Mouse (Mus musculus): ENCODE data around the gene Tnfaip3. TPM values are rescaled to one million over a fixed set of nuclear protein-coding genes. Genes with fewer than 3 reads are reported as not detected.

Tnfaip3 gene
- polyA plus RNA-seq, 1 experiment: 8.0 TPM

DNA sequence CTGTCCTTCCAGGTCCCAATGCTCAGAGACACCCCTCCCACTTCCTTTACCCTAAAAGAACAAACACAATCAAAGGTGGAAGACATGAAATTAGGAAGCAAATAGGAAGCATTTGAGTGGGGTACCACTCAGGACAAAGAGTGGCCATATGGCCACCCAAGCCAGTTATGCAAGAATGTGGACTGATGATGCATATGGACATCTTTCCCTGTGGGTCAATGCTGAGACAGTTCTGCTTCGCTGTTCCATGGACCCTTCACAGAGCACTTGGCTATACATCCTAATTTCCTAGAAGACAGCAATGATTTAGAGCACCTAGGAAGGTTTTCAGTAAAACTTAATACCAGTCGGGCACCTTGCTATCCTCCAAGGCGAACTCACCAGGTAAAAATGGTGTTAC lies 2.8 kb downstream of the Tnfaip3 start:
- H3K4me3 ChIP-seq: peak overlapping the region; percentile 71
- peaks cover 49% of the 10 kb centered on the region for H3K79me2 ChIP-seq (ENCODE audit: control insufficient read depth, insufficient read depth)

GRCm38 (mm10) chr10:19011832-19012440 lies 3.5 kb downstream of the Tnfaip3 start:
- Histone ChIP-seq H3K36me3 (ENCODE audit: control insufficient read depth, insufficient read depth) (peaks cover 8% of the 10 kb centered on the region), H3ac (ENCODE audit: control insufficient read depth, insufficient read length) (no peak overlapping the region)

More for the DNA sequence above, 2.8 kb downstream of the Tnfaip3 start:
- Histone ChIP-seq H3K27me3 (ENCODE audit: control insufficient read depth, insufficient read depth, insufficient read length) (no peaks in the 10 kb centered on the region), H3K36me3 (ENCODE audit: control insufficient read depth, insufficient read depth) (peaks cover under 1% of the 10 kb centered on the region), H3K4me2 (ENCODE audit: low read depth) (peak overlapping the region; percentile 77), H3ac (ENCODE audit: control insufficient read depth, insufficient read length) (no peak overlapping the region)
- TF ChIP-seq USF1 (IDR thresholded peaks at IDR 0.05; ENCODE audit: low read depth): no peak
- no peak for TF ChIP-seq TCF3 (IDR thresholded peaks at IDR 0.05; ENCODE audit: insufficient read length, low read depth)
- TF ChIP-seq MYOD1 (IDR thresholded peaks at IDR 0.05; ENCODE audit: control insufficient read depth in 1 of 3, insufficient read length in 2 of 3, low read depth in 2 of 3): no peak
- TF ChIP-seq MYOG (IDR thresholded peaks at IDR 0.05; ENCODE audit: control insufficient read depth in 1 of 3, insufficient read depth in 1 of 3, insufficient read length in 2 of 3, low read depth in 2 of 3): no peak
- TF ChIP-seq SRF (IDR thresholded peaks at IDR 0.05; ENCODE audit: control insufficient read depth, insufficient read length, low read depth): no peak
- TF ChIP-seq MAX (IDR thresholded peaks at IDR 0.05; ENCODE audit: low read depth): no peak
- TF ChIP-seq CEBPB (IDR thresholded peaks at IDR 0.05; ENCODE audit: insufficient read depth, poor library complexity, severe bottlenecking): no peak
- TF ChIP-seq POLR2AphosphoS2 (IDR thresholded peaks at IDR 0.05; ENCODE audit: insufficient read length, low read depth): no peak
- no peak for TF ChIP-seq TCF12 (IDR thresholded peaks at IDR 0.05; ENCODE audit: insufficient read depth, poor library complexity, severe bottlenecking)
- TF ChIP-seq E2F4 (IDR thresholded peaks at IDR 0.05; ENCODE audit: insufficient read depth): no peak
- TF ChIP-seq REST (IDR thresholded peaks at IDR 0.05; ENCODE audit: insufficient read depth, insufficient read length): no peak
- no peak for TF ChIP-seq POLR2A (IDR thresholded peaks at IDR 0.05; ENCODE audit: insufficient read length, low read depth)

GRCm38 (mm10) chr10:19010414-19010813 lies 5.0 kb downstream of the Tnfaip3 start:
- H3ac ChIP-seq (ENCODE audit: control insufficient read depth, insufficient read length): no peak overlapping the region
- peaks cover 49% of the 10 kb centered on the region for H3K79me2 ChIP-seq (ENCODE audit: control insufficient read depth, insufficient read depth)
- peaks cover 23% of the 10 kb centered on the region for H3K36me3 ChIP-seq (ENCODE audit: control insufficient read depth, insufficient read depth)
- no peak overlapping the region for H3K4me3 ChIP-seq
- H3K27me3 ChIP-seq (ENCODE audit: control insufficient read depth, insufficient read depth, insufficient read length): no peaks in the 10 kb centered on the region
- H3K4me2 ChIP-seq (ENCODE audit: low read depth): peak overlapping the region; percentile 44
- no peak for TF ChIP-seq E2F4 (IDR thresholded peaks at IDR 0.05; ENCODE audit: insufficient read depth)
- TF ChIP-seq USF1 (IDR thresholded peaks at IDR 0.05; ENCODE audit: low read depth): no peak
- TF ChIP-seq CEBPB (IDR thresholded peaks at IDR 0.05; ENCODE audit: insufficient read depth, poor library complexity, severe bottlenecking): no peak
- TF ChIP-seq MAX (IDR thresholded peaks at IDR 0.05; ENCODE audit: low read depth): no peak
- no peak for TF ChIP-seq TCF3 (IDR thresholded peaks at IDR 0.05; ENCODE audit: insufficient read length, low read depth)
- TF ChIP-seq POLR2AphosphoS2 (IDR thresholded peaks at IDR 0.05; ENCODE audit: insufficient read length, low read depth): no peak
- TF ChIP-seq MYOD1 (IDR thresholded peaks at IDR 0.05; ENCODE audit: control insufficient read depth in 1 of 3, insufficient read length in 2 of 3, low read depth in 2 of 3): no peak
- TF ChIP-seq MYOG (IDR thresholded peaks at IDR 0.05; ENCODE audit: control insufficient read depth in 1 of 3, insufficient read depth in 1 of 3, insufficient read length in 2 of 3, low read depth in 2 of 3): no peak
- TF ChIP-seq TCF12 (IDR thresholded peaks at IDR 0.05; ENCODE audit: insufficient read depth, poor library complexity, severe bottlenecking): no peak
- TF ChIP-seq POLR2A (IDR thresholded peaks at IDR 0.05; ENCODE audit: insufficient read length, low read depth): no peak
- TF ChIP-seq SRF (IDR thresholded peaks at IDR 0.05; ENCODE audit: control insufficient read depth, insufficient read length, low read depth): no peak
- no peak for TF ChIP-seq REST (IDR thresholded peaks at IDR 0.05; ENCODE audit: insufficient read depth, insufficient read length)

More at GRCm38 (mm10) chr10:19011832-19012440, 3.5 kb downstream of the Tnfaip3 start:
- Histone ChIP-seq H3K4me3 (no peak overlapping the region), H3K79me2 (ENCODE audit: control insufficient read depth, insufficient read depth) (peaks cover 49% of the 10 kb centered on the region), H3K27me3 (ENCODE audit: control insufficient read depth, insufficient read depth, insufficient read length) (no peaks in the 10 kb centered on the region), H3K4me2 (ENCODE audit: low read depth) (peak overlapping the region; percentile 77)
- TF ChIP-seq MYOD1 (IDR thresholded peaks at IDR 0.05; ENCODE audit: control insufficient read depth in 1 of 3, insufficient read length in 2 of 3, low read depth in 2 of 3) (no peak), CEBPB (IDR thresholded peaks at IDR 0.05; ENCODE audit: insufficient read depth, poor library complexity, severe bottlenecking) (no peak), TCF12 (IDR thresholded peaks at IDR 0.05; ENCODE audit: insufficient read depth, poor library complexity, severe bottlenecking) (no peak), MAX (IDR thresholded peaks at IDR 0.05; ENCODE audit: low read depth) (no peak), MYOG (IDR thresholded peaks at IDR 0.05; ENCODE audit: control insufficient read depth in 1 of 3, insufficient read depth in 1 of 3, insufficient read length in 2 of 3, low read depth in 2 of 3) (no peak), POLR2AphosphoS2 (IDR thresholded peaks at IDR 0.05; ENCODE audit: insufficient read length, low read depth) (no peak), POLR2A (IDR thresholded peaks at IDR 0.05; ENCODE audit: insufficient read length, low read depth) (no peak), TCF3 (IDR thresholded peaks at IDR 0.05; ENCODE audit: insufficient read length, low read depth) (no peak), USF1 (IDR thresholded peaks at IDR 0.05; ENCODE audit: low read depth) (no peak), REST (IDR thresholded peaks at IDR 0.05; ENCODE audit: insufficient read depth, insufficient read length) (no peak), SRF (IDR thresholded peaks at IDR 0.05; ENCODE audit: control insufficient read depth, insufficient read length, low read depth) (no peak), E2F4 (IDR thresholded peaks at IDR 0.05; ENCODE audit: insufficient read depth) (no peak)

- Histone ChIP-seq H3K27me3 (ENCODE audit: control insufficient read depth, insufficient read depth, insufficient read length) (no peaks in the 10 kb centered on the region), H3K4me3 (no peak overlapping the region), H3K36me3 (ENCODE audit: control insufficient read depth, insufficient read depth) (peaks cover 33% of the 10 kb centered on the region), H3K79me2 (ENCODE audit: control insufficient read depth, insufficient read depth) (peaks cover 49% of the 10 kb centered on the region), H3ac (ENCODE audit: control insufficient read depth, insufficient read length) (no peak overlapping the region), H3K4me2 (ENCODE audit: low read depth) (peak overlapping the region; percentile 44)
- TF ChIP-seq CEBPB (IDR thresholded peaks at IDR 0.05; ENCODE audit: insufficient read depth, poor library complexity, severe bottlenecking) (0 out of 2 replicates have a peak, but pooled peaks have one; percentile 41), TCF12 (IDR thresholded peaks at IDR 0.05; ENCODE audit: insufficient read depth, poor library complexity, severe bottlenecking) (no peak)
These were observed 6.2 kb downstream of the Tnfaip3 start for GRCm38 (mm10) chr10:19009186-19009672.
